Comparison of ENCODE assay signal across 10 mouse cellular contexts in genomic region chr11:65567831-65568230, GRCm38 (mm10).
"Had no signal": no experiment of that assay in that cellular context is flagged by ENCODE, and none has a peak within 500 bp of the region (broad histone marks: within the 10 kb centered on the region; RNA-seq: fewer than 3 reads in every experiment).

No protein-coding gene starts in this region.

- H3K27ac ChIP-seq: left cerebral cortex, adult 2 months; limb, embryonic 12.5 days; liver, embryonic 13.5 days; midbrain, embryonic 13.5 days had no signal

- H3K27me3 ChIP-seq: limb, embryonic 12.5 days; liver, embryonic 13.5 days; midbrain, embryonic 13.5 days had no signal

- H3K4me1 ChIP-seq: liver, embryonic 13.5 days; midbrain, embryonic 13.5 days had no signal

- DNase-seq: kidney, adult 8-10 months; kidney, postnatal 25 days; liver; liver, embryonic 13.5 days; liver, postnatal 0 days; right cerebral cortex, postnatal 14 days; thymus, postnatal 36 days had no signal

- H3K4me3 ChIP-seq: left cerebral cortex, adult 2 months; limb, embryonic 12.5 days; liver, embryonic 13.5 days; midbrain, embryonic 13.5 days had no signal
